Mouse (Mus musculus): ENCODE results near the gene Crtc1. TPM values are rescaled to one million over a fixed set of nuclear protein-coding genes. Genes with fewer than 3 reads are reported as not detected.

Crtc1 gene
- total and polyA plus RNA-seq, 2 experiments from 2014 or later: 39.3 to 54.0 TPM

GRCm38 (mm10) chr8:70468733-70469132, 29.4 kb upstream of the Crtc1 start:
- no peaks in the 10 kb centered on the region for H3K27me3 ChIP-seq (ENCODE audit: insufficient read depth, low read length)
- 87% methylated on average over 4 of the region's 4 CpGs for WGBS
- peak overlapping the region; percentile 48; the same call in 1 of the 2 replicates for H3K27ac ChIP-seq
- no peak overlapping the region for H3K4me3 ChIP-seq (ENCODE audit: low read length)
- no peak overlapping the region for H3K4me2 ChIP-seq (ENCODE audit: low read depth, low read length)
- H3K4me1 ChIP-seq (ENCODE audit: insufficient read depth, low read length): 0 out of 2 replicates have a peak, but pooled peaks cover 11% of the 10 kb centered on the region
- no peaks in the 10 kb centered on the region for H3K9me3 ChIP-seq (ENCODE audit: low read length)
- H3K9ac ChIP-seq (replicated peaks; ENCODE audit: low read length): no peak overlapping the region
- no peaks in the 10 kb centered on the region for H3K36me3 ChIP-seq (ENCODE audit: insufficient read depth, low read length)
- DNase-seq (ENCODE audit: low spot score) (no peak), ATAC-seq (no peak)
- TF ChIP-seq CTCF (IDR thresholded peaks at IDR 0.05; ENCODE audit: low read depth): no peak

GRCm38 (mm10) chr8:70467907-70468306, 28.5 kb upstream of the Crtc1 start:
- ATAC-seq (no peak), DNase-seq (ENCODE audit: low spot score) (no peak)
- Histone ChIP-seq H3K27ac (no peak overlapping the region), H3K4me2 (ENCODE audit: low read depth, low read length) (no peak overlapping the region), H3K4me3 (ENCODE audit: low read length) (no peak overlapping the region), H3K9me3 (ENCODE audit: low read length) (no peaks in the 10 kb centered on the region), H3K27me3 (ENCODE audit: insufficient read depth, low read length) (no peaks in the 10 kb centered on the region), H3K9ac (replicated peaks; ENCODE audit: low read length) (no peak overlapping the region), H3K4me1 (ENCODE audit: insufficient read depth, low read length) (0 out of 2 replicates have a peak, but pooled peaks cover 11% of the 10 kb centered on the region), H3K36me3 (ENCODE audit: insufficient read depth, low read length) (no peaks in the 10 kb centered on the region)
- TF ChIP-seq CTCF (IDR thresholded peaks at IDR 0.05; ENCODE audit: low read depth): no peak
- 76% methylated on average over 1 of the region's 1 CpGs for WGBS

GRCm38 (mm10) chr8:70467229-70467725, 27.9 kb upstream of the Crtc1 start:
- Histone ChIP-seq H3K4me2 (ENCODE audit: low read depth, low read length) (no peak overlapping the region), H3K4me3 (ENCODE audit: low read length) (no peak overlapping the region), H3K27me3 (ENCODE audit: insufficient read depth, low read length) (no peaks in the 10 kb centered on the region), H3K36me3 (ENCODE audit: insufficient read depth, low read length) (no peaks in the 10 kb centered on the region), H3K4me1 (ENCODE audit: insufficient read depth, low read length) (0 out of 2 replicates have a peak, but pooled peaks cover 11% of the 10 kb centered on the region), H3K9ac (replicated peaks; ENCODE audit: low read length) (no peak overlapping the region), H3K27ac (no peak overlapping the region), H3K9me3 (ENCODE audit: low read length) (no peaks in the 10 kb centered on the region)
- WGBS: 78% methylated on average over 5 of the region's 5 CpGs
- DNase-seq (ENCODE audit: low spot score) (no peak), ATAC-seq (no peak)
- TF ChIP-seq CTCF (IDR thresholded peaks at IDR 0.05; ENCODE audit: low read depth): no peak

- TF ChIP-seq CTCF (IDR thresholded peaks at IDR 0.05; ENCODE audit: low read depth): no peak
- no peak overlapping the region for H3K9ac ChIP-seq (replicated peaks; ENCODE audit: low read length)
- H3K9me3 ChIP-seq (ENCODE audit: low read length): no peaks in the 10 kb centered on the region
- DNase-seq (ENCODE audit: low spot score) (no peak), ATAC-seq (no peak)
- H3K4me3 ChIP-seq (ENCODE audit: low read length): no peak overlapping the region
- no peak overlapping the region for H3K27ac ChIP-seq
- no peaks in the 10 kb centered on the region for H3K36me3 ChIP-seq (ENCODE audit: insufficient read depth, low read length)
- H3K27me3 ChIP-seq (ENCODE audit: insufficient read depth, low read length): no peaks in the 10 kb centered on the region
- 0 out of 2 replicates have a peak, but pooled peaks cover 11% of the 10 kb centered on the region for H3K4me1 ChIP-seq (ENCODE audit: insufficient read depth, low read length)
- no peak overlapping the region for H3K4me2 ChIP-seq (ENCODE audit: low read depth, low read length)
- WGBS: 71% methylated on average over 11 of the region's 11 CpGs
Measured at GRCm38 (mm10) chr8:70466771-70467170, 27.4 kb upstream of the Crtc1 start.

GRCm38 (mm10) chr8:70466305-70466704, 26.9 kb upstream of the Crtc1 start:
- DNase-seq (ENCODE audit: low spot score) (no peak), ATAC-seq (no peak)
- H3K9me3 ChIP-seq (ENCODE audit: low read length): no peaks in the 10 kb centered on the region
- H3K4me3 ChIP-seq (ENCODE audit: low read length): no peak overlapping the region
- no peaks in the 10 kb centered on the region for H3K36me3 ChIP-seq (ENCODE audit: insufficient read depth, low read length)
- 0 out of 2 replicates have a peak, but pooled peaks cover 11% of the 10 kb centered on the region for H3K4me1 ChIP-seq (ENCODE audit: insufficient read depth, low read length)
- H3K27ac ChIP-seq: no peak overlapping the region
- WGBS: 74% methylated on average over 4 of the region's 4 CpGs
- no peak for TF ChIP-seq CTCF (IDR thresholded peaks at IDR 0.05; ENCODE audit: low read depth)
- no peak overlapping the region for H3K9ac ChIP-seq (replicated peaks; ENCODE audit: low read length)
- H3K4me2 ChIP-seq (ENCODE audit: low read depth, low read length): no peak overlapping the region
- no peaks in the 10 kb centered on the region for H3K27me3 ChIP-seq (ENCODE audit: insufficient read depth, low read length)

- no peak overlapping the region for H3K27ac ChIP-seq
- H3K4me3 ChIP-seq (ENCODE audit: low read length): no peak overlapping the region
- H3K36me3 ChIP-seq (ENCODE audit: insufficient read depth, low read length): no peaks in the 10 kb centered on the region
- 96% methylated on average over 4 of the region's 4 CpGs for WGBS
- H3K4me1 ChIP-seq (ENCODE audit: insufficient read depth, low read length): 0 out of 2 replicates have a peak, but pooled peaks cover 15% of the 10 kb centered on the region
- no peaks in the 10 kb centered on the region for H3K9me3 ChIP-seq (ENCODE audit: low read length)
- no peak for DNase-seq (ENCODE audit: low spot score)
- ATAC-seq: no peak
- TF ChIP-seq CTCF (IDR thresholded peaks at IDR 0.05; ENCODE audit: low read depth): no peak
- no peaks in the 10 kb centered on the region for H3K27me3 ChIP-seq (ENCODE audit: insufficient read depth, low read length)
- H3K9ac ChIP-seq (replicated peaks; ENCODE audit: low read length): no peak overlapping the region
- no peak overlapping the region for H3K4me2 ChIP-seq (ENCODE audit: low read depth, low read length)
Measured at GRCm38 (mm10) chr8:70465701-70466100, 26.3 kb upstream of the Crtc1 start.

- TF ChIP-seq CTCF (IDR thresholded peaks at IDR 0.05; ENCODE audit: low read depth): no peak
- no peaks in the 10 kb centered on the region for H3K9me3 ChIP-seq (ENCODE audit: low read length)
- H3K9ac ChIP-seq (replicated peaks; ENCODE audit: low read length): no peak overlapping the region
- H3K4me3 ChIP-seq (ENCODE audit: low read length): no peak overlapping the region
- 0 out of 2 replicates have a peak, but pooled peaks cover 9% of the 10 kb centered on the region for H3K4me1 ChIP-seq (ENCODE audit: insufficient read depth, low read length)
- ATAC-seq (no peak), DNase-seq (ENCODE audit: low spot score) (no peak)
- 87% methylated on average over 6 of the region's 6 CpGs for WGBS
- no peaks in the 10 kb centered on the region for H3K27me3 ChIP-seq (ENCODE audit: insufficient read depth, low read length)
- H3K27ac ChIP-seq: no peak overlapping the region
- no peak overlapping the region for H3K4me2 ChIP-seq (ENCODE audit: low read depth, low read length)
- H3K36me3 ChIP-seq (ENCODE audit: insufficient read depth, low read length): no peaks in the 10 kb centered on the region
Measured at GRCm38 (mm10) chr8:70464162-70464561, 24.8 kb upstream of the Crtc1 start.
